Mouse (Mus musculus): ENCODE measurements at regions not wholly inside any gene's neighbourhood (a gene's known extent, or its start where the extent isn't known, plus 50 kb on each side); places are given as distances from the start of the nearest gene placed in this dataset.

DNA sequence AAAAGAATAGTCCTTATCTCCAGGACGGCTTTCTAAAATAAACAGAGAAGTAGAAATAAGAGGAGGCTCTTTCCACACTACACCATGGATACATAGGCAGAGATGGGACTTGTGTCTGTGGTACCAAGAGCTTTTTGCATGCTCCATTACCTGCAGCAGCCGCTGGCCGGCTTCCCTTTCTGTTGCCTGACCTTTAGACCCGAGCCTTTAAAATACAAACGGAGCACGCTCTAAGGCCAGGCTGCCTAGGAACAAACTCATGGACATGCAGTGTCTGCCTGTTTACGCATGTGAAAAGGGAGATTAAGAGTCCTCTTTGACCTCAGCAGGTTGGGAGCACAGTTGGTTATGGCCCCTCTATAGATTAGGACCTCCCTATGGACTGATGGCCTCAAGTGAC is 81.1 kb upstream of the Egr2 start:
- TF ChIP-seq CTCF (IDR thresholded peaks at IDR 0.05 in 2 of 3, conservative IDR thresholded peaks at IDR 0.05 in 1 of 3; ENCODE audit: control insufficient read depth in 1 of 3, insufficient read depth in 1 of 3, low read depth in 2 of 3, low read length in 3 of 3, poor library complexity in 1 of 3, severe bottlenecking in 1 of 3) (no peak), HCFC1 (IDR thresholded peaks at IDR 0.05; ENCODE audit: low read depth, low read length) (no peak), JUND (IDR thresholded peaks at IDR 0.05; ENCODE audit: low read depth, low read length) (no peak)
